Mouse (Mus musculus) c-Kit-negative CD71-positive TER-119-positive erythroid progenitor cells, embryonic 14.5 days (primary cell): Measurements from ENCODE around the gene Gadd45gip1.

Experiments
- DNase-seq: peaks from one replicate; pipeline ENCODE4 v3.0.0-alpha.2; 2013; ENCODE audit warnings: low read depth, low spot score

Gene Gadd45gip1

GRCm38 (mm10) chr8:84831490-84831889 lies at the start of gene Gadd45gip1:
TSS of gene Gadd45gip1 (plus strand) at chr8:84831522.
- DNase-seq: peak; percentile 75

GRCm38 (mm10) chr8:84781686-84782505 lies 49.4 kb upstream of the Gadd45gip1 start:
- no peak for DNase-seq

- no peak for DNase-seq
Observed at GRCm38 (mm10) chr8:84782680-84783079, 48.6 kb upstream of the Gadd45gip1 start.

- no peak for DNase-seq
Observed at GRCm38 (mm10) chr8:84783198-84783918, 48.0 kb upstream of the Gadd45gip1 start.

- no peak for DNase-seq
Observed at GRCm38 (mm10) chr8:84783919-84784581, 47.3 kb upstream of the Gadd45gip1 start.

GRCm38 (mm10) chr8:84784681-84785505 lies 46.4 kb upstream of the Gadd45gip1 start:
- no peak for DNase-seq

- DNase-seq: no peak
Observed at GRCm38 (mm10) chr8:84785506-84785755, 45.9 kb upstream of the Gadd45gip1 start.

GRCm38 (mm10) chr8:84785756-84786677 lies 45.3 kb upstream of the Gadd45gip1 start:
- no peak for DNase-seq

GRCm38 (mm10) chr8:84786801-84787467 lies 44.4 kb upstream of the Gadd45gip1 start:
- DNase-seq: no peak

GRCm38 (mm10) chr8:84787523-84788302 lies 43.6 kb upstream of the Gadd45gip1 start:
- DNase-seq: no peak

GRCm38 (mm10) chr8:84788896-84789295 lies 42.4 kb upstream of the Gadd45gip1 start:
- no peak for DNase-seq

- DNase-seq: no peak
Observed at GRCm38 (mm10) chr8:84789345-84789744, 42.0 kb upstream of the Gadd45gip1 start.

GRCm38 (mm10) chr8:84789855-84790486 lies 41.4 kb upstream of the Gadd45gip1 start:
- DNase-seq: no peak

- no peak for DNase-seq
Observed at GRCm38 (mm10) chr8:84790537-84790936, 40.8 kb upstream of the Gadd45gip1 start.

GRCm38 (mm10) chr8:84792429-84792947 lies 38.8 kb upstream of the Gadd45gip1 start:
- DNase-seq: no peak

GRCm38 (mm10) chr8:84793134-84793533 lies 38.2 kb upstream of the Gadd45gip1 start:
- DNase-seq: no peak

- no peak for DNase-seq
Observed at GRCm38 (mm10) chr8:84793791-84794485, 37.4 kb upstream of the Gadd45gip1 start.

GRCm38 (mm10) chr8:84794486-84794885 lies 36.8 kb upstream of the Gadd45gip1 start:
- no peak for DNase-seq
